Mouse (Mus musculus) limb, embryonic 14.5 days (tissue): ENCODE data around the gene Aup1. TPM values are rescaled to one million over a fixed set of nuclear protein-coding genes. Genes with fewer than 3 reads are reported as not detected.

Experiments used
- ATAC-seq: fragments of 200-750 bp; cut with Nextera tagmentation; 2 replicates; pipeline ENCODE4 v1.8.0; 2017; ENCODE audit warnings: low read depth, moderate number of reproducible peaks, moderate TSS enrichment; ENCODE audit not compliant: low FRiP score
- DNase-seq: peaks from one replicate; pipeline ENCODE4 v3.0.0-alpha.2; 2015; ENCODE audit warnings: low spot score
- H3K27ac ChIP-seq: fragments of 300-500 bp; sonication (generic); replicated peaks from 2 replicates; pipeline ENCODE4 v1.5.1; 2014; ENCODE audit warnings: low read depth, mild to moderate bottlenecking, low read length, moderate library complexity, mixed read lengths
- H3K27me3 ChIP-seq: fragments of 300-500 bp; sonication (generic); 2 replicates; pipeline ENCODE4 v1.6.1; 2014; ENCODE audit warnings: low read length, mixed read lengths; ENCODE audit not compliant: control insufficient read depth, insufficient read depth
- H3K36me3 ChIP-seq: fragments of 300-500 bp; sonication (generic); 2 replicates; pipeline ENCODE4 v1.6.1; 2014; ENCODE audit warnings: mild to moderate bottlenecking, low read length, moderate library complexity, mixed read lengths; ENCODE audit not compliant: control insufficient read depth, insufficient read depth
- H3K4me1 ChIP-seq: fragments of 300-500 bp; sonication (generic); 2 replicates; pipeline ENCODE4 v1.6.1; 2014; ENCODE audit warnings: antibody characterized with exemption, low read length, mixed read lengths; ENCODE audit not compliant: control insufficient read depth, insufficient read depth
- H3K4me2 ChIP-seq: fragments of 300-500 bp; sonication (generic); replicated peaks from 2 replicates; pipeline ENCODE4 v1.6.1; 2014; ENCODE audit warnings: low read depth, mild to moderate bottlenecking, low read length, moderate library complexity; ENCODE audit not compliant: severe bottlenecking
- H3K4me3 ChIP-seq: fragments of 300-500 bp; sonication (generic); replicated peaks from 2 replicates; pipeline ENCODE4 v1.5.1; 2014; ENCODE audit warnings: low read length
- H3K9ac ChIP-seq: fragments of 300-500 bp; sonication (generic); 2 replicates; pipeline ENCODE4 v1.6.1; 2014; ENCODE audit warnings: mild to moderate bottlenecking, low read depth, low read length, moderate library complexity; ENCODE audit not compliant: severe bottlenecking
- H3K9me3 ChIP-seq: fragments of 300-500 bp; sonication (generic); 2 replicates; pipeline ENCODE4 v1.6.1; 2016; ENCODE audit warnings: low read length; ENCODE audit not compliant: control insufficient read depth
- POLR2A ChIP-seq: fragments of 200-500 bp; IDR thresholded peaks from 2 replicates; pipeline ENCODE4 v1.8.0; 2012; ENCODE audit warnings: inconsistent platforms, mild to moderate bottlenecking, moderate library complexity, borderline replicate concordance; ENCODE audit not compliant: insufficient read depth, insufficient read length; ENCODE audit errors: extremely low read depth
- whole genome bisulfite sequencing: fragments of 180-500 bp; shearing (Covaris S2); extraction: QIAGEN DNeasy Blood & Tissue Kit; methylation state at CpG from one replicate; pipeline ENCODE4 v1.1.7; 2014; 5-methylcytosine and 5-hydroxymethylcytosine counted together
- polyA plus RNA-seq, 2 experiments: library from polyadenylated mRNA; depleted of rRNA in 1 of 2; stranded (reverse) in 1 of 2; unstranded in 1 of 2; fragments of >200 nt; fragmentation: Nextera tagmentation in 1 of 2; extraction: Ambion mirVana in 1 of 2; gene quantifications; 2 replicates each; pipeline versions ENCODE4 v1.2.1 to v1.2.3; 2012 to 2014

The Aup1 gene
- polyA plus RNA-seq, 2 experiments, result 131 to 331 TPM

DNA sequence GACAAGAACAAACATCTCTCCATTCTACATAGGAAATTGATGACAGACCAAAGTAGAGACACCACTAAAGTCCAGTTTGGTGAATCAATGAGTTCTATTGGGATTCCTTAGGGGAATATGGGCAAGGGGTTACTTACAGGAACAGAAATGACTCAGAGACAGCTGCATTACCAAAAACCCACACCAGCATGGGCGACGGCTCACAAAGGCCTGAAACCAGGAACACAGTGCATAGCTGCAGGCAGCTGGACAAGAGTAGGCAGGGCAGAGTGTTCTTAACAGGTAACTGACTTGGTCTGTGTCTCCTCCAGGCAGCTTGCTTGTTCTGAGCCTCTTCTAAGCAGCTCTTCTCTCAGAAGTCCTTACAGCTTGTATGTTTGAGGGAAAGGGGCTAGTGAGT, 38.6 kb upstream of the Aup1 start:
- Histone ChIP-seq H3K27me3 (no peaks in the 10 kb centered on the region), H3K4me2 (no peak overlapping the region), H3K9ac (no peak overlapping the region), H3K9me3 (no peaks in the 10 kb centered on the region), H3K4me3 (no peak overlapping the region), H3K27ac (no peak overlapping the region), H3K36me3 (no peaks in the 10 kb centered on the region), H3K4me1 (0 out of 2 replicates have a peak, but pooled peaks cover 2% of the 10 kb centered on the region)
- WGBS, result 86% methylated on average over 2 of the region's 2 CpGs
- no peak for ATAC-seq
- DNase-seq, result no peak
- no peak for TF ChIP-seq POLR2A

DNA sequence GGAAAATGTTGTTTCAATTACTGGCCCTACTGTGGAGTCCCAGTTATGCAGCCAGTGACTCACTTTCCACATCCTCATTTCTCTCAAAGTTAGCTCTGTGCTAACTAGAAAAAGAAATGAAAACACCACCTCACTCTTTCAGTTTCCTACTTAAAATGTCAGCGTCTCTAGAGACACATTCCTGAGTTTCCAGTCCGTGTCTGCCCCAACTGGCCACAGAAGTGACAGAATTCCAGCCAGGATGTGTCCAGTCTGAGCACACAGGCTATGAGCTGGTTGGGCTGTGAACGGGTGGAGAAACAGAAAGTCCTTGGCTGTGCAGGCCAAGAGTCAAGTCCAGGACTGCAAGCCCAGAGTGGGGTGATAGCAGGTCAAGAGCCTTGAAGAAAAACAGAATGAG, 37.1 kb upstream of the Aup1 start:
- 0 out of 2 replicates have a peak, but pooled peaks cover 2% of the 10 kb centered on the region for H3K4me1 ChIP-seq
- WGBS, result 54% methylated on average over 3 of the region's 3 CpGs
- H3K4me3 ChIP-seq, result no peak overlapping the region
- no peak for DNase-seq
- no peaks in the 10 kb centered on the region for H3K36me3 ChIP-seq
- no peak overlapping the region for H3K4me2 ChIP-seq
- no peaks in the 10 kb centered on the region for H3K9me3 ChIP-seq
- H3K27me3 ChIP-seq, result no peaks in the 10 kb centered on the region
- H3K27ac ChIP-seq, result 0 out of 2 replicates have a peak overlapping the region, but pooled peaks have one; percentile 28
- H3K9ac ChIP-seq, result no peak overlapping the region
- ATAC-seq, result no peak
- no peak for TF ChIP-seq POLR2A

DNA sequence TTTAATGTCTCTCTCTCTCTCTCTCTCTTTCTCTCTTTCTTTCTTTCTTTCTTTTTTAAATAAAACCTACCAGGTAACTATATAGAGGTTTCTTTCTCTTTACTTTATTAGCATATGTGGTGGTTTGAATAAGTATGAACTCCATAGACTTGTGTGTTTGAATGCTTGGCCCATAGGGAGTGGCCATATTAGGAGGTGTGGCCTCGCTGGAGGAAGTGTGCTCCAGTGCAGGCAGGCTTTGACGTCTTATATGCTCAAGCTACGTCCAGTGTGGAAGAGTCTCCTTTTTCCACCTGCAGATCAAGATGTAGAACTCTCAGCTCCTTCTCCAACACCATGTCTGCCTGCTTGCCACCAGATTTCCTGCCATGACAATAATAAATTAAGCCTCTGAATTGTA, 35.3 kb upstream of the Aup1 start:
- H3K4me1 ChIP-seq, result no peaks in the 10 kb centered on the region
- H3K9ac ChIP-seq, result no peak overlapping the region
- DNase-seq (no peak), ATAC-seq (no peak)
- H3K36me3 ChIP-seq, result no peaks in the 10 kb centered on the region
- WGBS, result 72% methylated on average over 3 of the region's 3 CpGs
- H3K4me2 ChIP-seq, result no peak overlapping the region
- no peak overlapping the region for H3K27ac ChIP-seq
- H3K27me3 ChIP-seq, result no peaks in the 10 kb centered on the region
- H3K9me3 ChIP-seq, result no peaks in the 10 kb centered on the region
- no peak for TF ChIP-seq POLR2A
- no peak overlapping the region for H3K4me3 ChIP-seq

DNA sequence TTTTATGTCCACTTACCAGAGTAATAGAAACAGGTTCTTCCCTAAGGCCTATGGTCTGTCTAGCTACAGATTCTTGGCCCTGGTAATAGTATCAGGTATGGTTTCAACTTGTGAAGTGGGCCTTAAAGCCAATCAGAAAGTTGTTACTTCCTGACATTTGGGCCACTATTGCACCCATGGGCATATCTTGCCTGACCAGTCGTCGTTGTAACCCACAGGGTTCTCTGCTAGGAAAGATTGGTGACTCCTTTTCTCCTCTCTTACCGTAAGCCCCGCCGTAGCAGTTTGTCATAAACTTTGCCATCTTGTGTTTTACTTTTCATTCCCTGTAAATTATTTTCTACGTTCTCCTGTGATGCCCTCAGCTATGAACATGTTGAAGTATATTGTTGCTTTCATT, 34.2 kb upstream of the Aup1 start:
- no peak overlapping the region for H3K27ac ChIP-seq
- no peaks in the 10 kb centered on the region for H3K27me3 ChIP-seq
- H3K4me1 ChIP-seq, result no peaks in the 10 kb centered on the region
- ATAC-seq (no peak), DNase-seq (no peak)
- 80% methylated on average over 6 of the region's 6 CpGs for WGBS
- H3K4me2 ChIP-seq, result no peak overlapping the region
- no peaks in the 10 kb centered on the region for H3K36me3 ChIP-seq
- no peaks in the 10 kb centered on the region for H3K9me3 ChIP-seq
- no peak overlapping the region for H3K4me3 ChIP-seq
- no peak for TF ChIP-seq POLR2A
- no peak overlapping the region for H3K9ac ChIP-seq

DNA sequence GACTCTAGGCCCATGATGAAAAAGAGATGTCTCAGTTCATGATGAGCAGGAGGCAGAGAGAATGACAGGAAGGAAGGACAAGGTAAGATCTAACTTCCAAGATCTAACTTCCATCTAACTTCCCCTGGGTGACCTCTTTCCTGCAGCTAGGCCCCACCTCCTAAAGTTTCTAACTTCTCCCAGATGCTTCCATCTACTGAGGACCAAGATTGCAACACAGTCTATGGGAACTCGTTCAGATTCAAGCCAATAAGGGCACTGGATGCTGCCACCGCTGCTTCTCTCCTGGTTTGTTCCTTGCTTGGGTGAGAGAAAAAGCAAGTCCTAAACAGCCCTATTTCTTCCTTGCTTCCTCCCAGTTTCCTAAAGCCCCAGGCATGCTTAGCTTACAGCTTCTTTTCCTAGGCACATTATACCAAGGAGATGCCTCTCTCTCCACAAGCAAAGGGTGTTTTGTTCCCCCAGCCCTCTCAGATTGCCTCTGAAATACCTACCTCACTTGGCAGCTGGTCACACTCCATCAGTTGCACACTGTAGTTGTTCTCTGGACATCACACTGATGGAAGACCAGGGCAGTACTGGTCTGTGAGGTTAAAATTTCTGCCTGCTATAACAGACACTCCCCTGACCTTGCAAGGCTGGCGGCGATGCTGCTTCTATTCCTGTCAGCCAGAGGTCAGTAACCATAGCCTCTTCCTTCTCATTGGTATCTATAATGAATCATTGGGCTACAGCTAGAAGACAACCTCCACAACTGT, 33.3 kb upstream of the Aup1 start:
- DNase-seq (no peak), ATAC-seq (no peak)
- H3K4me1 ChIP-seq, result no peaks in the 10 kb centered on the region
- H3K9ac ChIP-seq, result no peak overlapping the region
- H3K4me2 ChIP-seq, result no peak overlapping the region
- no peak for TF ChIP-seq POLR2A
- no peak overlapping the region for H3K4me3 ChIP-seq
- H3K36me3 ChIP-seq, result no peaks in the 10 kb centered on the region
- 77% methylated on average over 4 of the region's 4 CpGs for WGBS
- H3K9me3 ChIP-seq, result no peaks in the 10 kb centered on the region
- H3K27ac ChIP-seq, result no peak overlapping the region
- no peaks in the 10 kb centered on the region for H3K27me3 ChIP-seq
